Mouse (Mus musculus) intestine, embryonic 15.5 days (tissue): ENCODE measurements around the gene Duox1. TPM values are rescaled to one million over a fixed set of nuclear protein-coding genes. Genes with fewer than 3 reads are reported as not detected.
A peak's percentile ranks its signal among the peaks of the same experiment; 100 is the strongest.

Experiments used
- ATAC-seq: fragments of 200-750 bp; cut with Nextera tagmentation; 2 replicates; pipeline ENCODE4 v1.8.0; 2017; ENCODE audit warnings: moderate TSS enrichment, moderate library complexity
- H3K27ac ChIP-seq: fragments of 300-500 bp; sonication (generic); 2 replicates; pipeline ENCODE4 v1.5.1; 2015; ENCODE audit warnings: mild to moderate bottlenecking, inconsistent platforms
- H3K27me3 ChIP-seq: fragments of 300-500 bp; sonication (generic); replicated peaks from 2 replicates; pipeline ENCODE4 v1.6.1; 2015; ENCODE audit warnings: inconsistent platforms
- H3K36me3 ChIP-seq: fragments of 300-500 bp; sonication (generic); 2 replicates; pipeline ENCODE4 v1.6.1; 2015; ENCODE audit warnings: inconsistent platforms
- H3K4me1 ChIP-seq: fragments of 300-500 bp; sonication (generic); replicated peaks from 2 replicates; pipeline ENCODE4 v1.6.1; 2015; ENCODE audit warnings: inconsistent platforms
- H3K4me2 ChIP-seq: fragments of 300-500 bp; sonication (generic); replicated peaks from 2 replicates; pipeline ENCODE4 v1.6.1; 2015; ENCODE audit warnings: mild to moderate bottlenecking, inconsistent platforms
- H3K4me3 ChIP-seq: fragments of 300-500 bp; sonication (generic); replicated peaks from 2 replicates; pipeline ENCODE4 v1.5.1; 2015; ENCODE audit warnings: inconsistent platforms
- H3K9ac ChIP-seq: fragments of 300-500 bp; sonication (generic); 2 replicates; pipeline ENCODE4 v1.6.1; 2015; ENCODE audit warnings: inconsistent platforms
- H3K9me3 ChIP-seq: fragments of 300-500 bp; sonication (generic); 2 replicates; pipeline ENCODE4 v1.6.1; 2016; ENCODE audit warnings: inconsistent platforms
- WGBS: fragments of 180-500 bp; shearing (Covaris S2); methylation state at CpG from one replicate; pipeline ENCODE4 v1.1.7; 2015; 5-methylcytosine and 5-hydroxymethylcytosine counted together
- polyA plus RNA-seq: library from polyadenylated mRNA; unstranded; fragments of >200 nt; fragmentation: Nextera tagmentation; extraction: Ambion mirVana; gene quantifications from 2 replicates; pipeline ENCODE4 v1.2.1, GENCODE M21; 2015

The Duox1 gene
- polyA plus RNA-seq, 1 experiment from 2014 or later, result 0.08 TPM

DNA sequence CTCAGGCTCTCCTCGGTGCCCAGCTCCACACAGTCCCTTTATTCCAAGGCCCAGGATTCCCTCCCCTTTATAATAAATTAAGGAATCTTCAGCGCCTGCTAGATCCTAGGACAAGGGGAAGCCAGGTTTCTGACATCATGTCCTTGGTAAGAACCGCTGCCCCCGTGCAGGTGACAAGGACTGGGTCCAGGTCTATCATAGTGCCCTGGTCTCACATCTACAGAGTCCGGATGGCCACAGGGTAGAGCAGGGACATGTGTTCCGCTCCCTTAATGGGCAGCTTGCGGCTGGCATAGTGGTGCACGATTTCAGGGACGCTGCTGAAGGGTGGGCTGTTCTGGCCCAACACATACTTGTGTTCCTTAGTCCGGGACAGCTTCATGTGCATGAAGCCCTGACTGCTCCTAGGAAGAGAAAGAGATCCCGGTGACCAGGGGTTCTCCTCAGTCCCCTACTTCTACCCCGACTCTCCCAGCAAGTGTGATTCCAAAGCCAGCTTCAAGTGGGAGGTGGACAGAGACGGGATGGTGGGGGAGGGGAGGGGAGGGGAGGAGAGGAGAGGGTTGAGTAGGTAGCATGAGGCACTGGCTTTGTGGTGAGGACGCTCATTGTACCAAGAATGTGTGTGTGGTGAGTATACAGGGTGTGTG is 33.8 kb downstream of the Duox1 start:
- H3K27me3 ChIP-seq, result no peaks in the 10 kb centered on the region
- H3K9ac ChIP-seq, result peak overlapping the region; percentile 82
- no peaks in the 10 kb centered on the region for H3K9me3 ChIP-seq
- H3K27ac ChIP-seq, result peak overlapping the region; percentile 98
- WGBS, result 16% methylated on average over 14 of the region's 14 CpGs
- ATAC-seq, result peak; percentile 59
- peaks cover 19% of the 10 kb centered on the region for H3K4me1 ChIP-seq
- H3K36me3 ChIP-seq, result peaks cover 4% of the 10 kb centered on the region
- H3K4me3 ChIP-seq, result peak overlapping the region; percentile 70
- peak overlapping the region; percentile 87 for H3K4me2 ChIP-seq

DNA sequence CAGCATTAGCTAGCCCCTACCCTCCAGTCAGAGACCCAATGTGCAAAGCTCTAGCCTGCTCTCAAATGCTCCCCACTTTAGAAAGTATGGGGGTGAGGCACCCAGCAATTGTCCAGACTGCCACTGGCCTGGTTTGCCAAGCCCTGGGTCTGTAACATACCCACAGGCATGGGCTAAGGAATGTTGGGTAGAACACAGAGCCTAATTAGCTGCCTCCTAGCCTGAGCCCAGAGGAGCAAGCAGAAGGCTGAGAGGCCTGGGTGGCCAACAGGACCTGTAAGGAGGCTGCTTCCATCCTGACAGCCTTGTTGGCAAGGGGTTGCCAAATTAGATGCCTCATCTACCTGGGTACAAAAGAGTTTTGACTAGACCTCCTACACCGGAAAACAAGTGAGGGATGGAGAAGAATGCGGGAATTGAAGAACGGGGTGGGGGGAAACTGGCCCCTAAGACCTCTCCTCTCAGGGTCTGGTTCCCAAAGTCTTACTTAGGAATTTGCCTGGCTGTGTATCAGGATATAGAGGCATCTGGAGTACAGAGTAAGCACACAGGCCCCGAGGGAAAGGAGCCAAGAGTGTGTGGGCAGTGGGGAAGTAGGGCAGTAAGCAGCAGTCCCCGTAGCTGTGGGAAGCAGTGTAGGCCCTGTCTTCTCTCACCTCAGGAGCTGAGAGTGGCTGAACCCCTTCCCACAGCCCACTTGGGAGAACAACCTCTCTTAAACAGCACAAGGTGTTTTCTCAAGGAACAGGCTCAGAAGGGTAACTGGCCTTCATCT is 35.9 kb downstream of the Duox1 start:
- Histone ChIP-seq H3K36me3 (peaks cover 4% of the 10 kb centered on the region), H3K4me1 (peaks cover 19% of the 10 kb centered on the region), H3K27me3 (no peaks in the 10 kb centered on the region), H3K27ac (no peak overlapping the region), H3K9me3 (no peaks in the 10 kb centered on the region), H3K4me3 (no peak overlapping the region), H3K4me2 (no peak overlapping the region), H3K9ac (no peak overlapping the region)
- 65% methylated on average over 5 of the region's 5 CpGs for WGBS
- ATAC-seq, result no peak

DNA sequence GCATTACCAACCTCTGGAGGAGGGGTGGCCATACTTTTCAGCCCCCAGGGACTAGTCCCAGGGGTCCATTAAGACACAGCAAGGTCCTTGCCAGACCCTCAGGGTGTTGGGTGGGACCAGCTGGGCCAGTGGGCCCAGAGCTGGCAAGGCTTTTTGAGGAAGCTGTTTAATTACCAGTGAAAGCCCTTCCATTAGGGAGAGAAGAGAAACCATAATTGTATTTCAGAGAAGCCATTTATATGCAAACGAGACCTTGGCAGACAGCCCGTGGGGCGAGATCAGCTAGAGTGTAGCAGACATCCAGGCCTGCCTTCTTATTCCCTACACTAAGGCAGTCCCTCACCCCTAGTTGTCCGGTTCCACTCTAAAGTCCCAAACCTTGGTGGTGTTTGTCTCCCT is 36.5 kb downstream of the Duox1 start:
- Histone ChIP-seq H3K36me3 (peaks cover 4% of the 10 kb centered on the region), H3K9ac (no peak overlapping the region), H3K4me1 (peaks cover 19% of the 10 kb centered on the region), H3K4me3 (no peak overlapping the region), H3K9me3 (no peaks in the 10 kb centered on the region), H3K27ac (no peak overlapping the region), H3K27me3 (no peaks in the 10 kb centered on the region), H3K4me2 (no peak overlapping the region)
- 60% methylated on average over 4 of the region's 4 CpGs for WGBS
- ATAC-seq, result no peak

DNA sequence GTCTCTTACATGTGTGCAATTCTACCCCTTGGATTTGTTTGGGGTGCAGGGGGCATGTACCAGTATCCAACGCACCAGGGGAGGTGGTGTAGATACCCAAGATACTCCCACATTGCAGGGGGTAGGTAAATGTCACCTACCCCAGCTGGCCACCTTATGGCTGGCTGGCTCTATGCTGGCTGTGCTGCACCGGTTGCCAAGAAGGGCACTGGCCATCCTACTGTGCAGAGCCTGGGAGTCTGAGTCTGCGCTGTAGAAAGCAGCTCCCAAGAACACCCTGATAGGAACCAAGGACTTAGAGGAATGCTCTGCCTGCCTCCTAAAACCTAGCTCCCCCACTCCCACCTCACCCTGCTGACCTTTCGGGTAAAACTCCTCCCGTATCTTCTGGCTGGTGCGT is 37.5 kb downstream of the Duox1 start:
- no peak overlapping the region for H3K9ac ChIP-seq
- peaks cover 4% of the 10 kb centered on the region for H3K36me3 ChIP-seq
- no peak overlapping the region for H3K4me2 ChIP-seq
- H3K27me3 ChIP-seq, result no peaks in the 10 kb centered on the region
- no peaks in the 10 kb centered on the region for H3K9me3 ChIP-seq
- no peak for ATAC-seq
- H3K4me1 ChIP-seq, result peaks cover 16% of the 10 kb centered on the region
- WGBS, result 72% methylated on average over 6 of the region's 6 CpGs
- no peak overlapping the region for H3K4me3 ChIP-seq
- H3K27ac ChIP-seq, result no peak overlapping the region

DNA sequence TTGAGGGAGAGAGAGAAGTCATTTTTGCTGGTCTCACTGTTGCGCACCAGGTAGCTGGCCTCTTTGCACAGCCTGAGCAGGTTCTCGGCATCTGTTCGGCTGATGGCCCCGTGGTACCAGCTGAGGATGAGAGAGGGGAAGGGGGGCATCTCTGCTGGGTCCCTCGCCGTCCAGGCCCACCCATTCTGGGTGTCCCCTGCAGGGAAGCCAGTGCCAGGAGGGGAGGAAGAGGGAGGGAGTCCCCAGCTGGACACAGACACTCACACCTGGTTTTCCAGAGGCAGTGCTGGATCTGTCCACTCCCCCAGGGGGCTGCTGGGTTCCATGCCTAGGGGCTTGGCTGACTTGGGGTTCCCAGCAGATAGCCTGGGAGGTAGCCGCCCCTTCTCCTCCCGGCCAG is 38.3 kb downstream of the Duox1 start:
- peaks cover 12% of the 10 kb centered on the region for H3K4me1 ChIP-seq
- H3K27me3 ChIP-seq, result no peaks in the 10 kb centered on the region
- no peak overlapping the region for H3K27ac ChIP-seq
- H3K4me2 ChIP-seq, result no peak overlapping the region
- whole genome bisulfite sequencing, result 81% methylated on average over 8 of the region's 8 CpGs
- no peaks in the 10 kb centered on the region for H3K9me3 ChIP-seq
- no peak overlapping the region for H3K4me3 ChIP-seq
- no peak overlapping the region for H3K9ac ChIP-seq
- no peak for ATAC-seq
- peaks cover 4% of the 10 kb centered on the region for H3K36me3 ChIP-seq

DNA sequence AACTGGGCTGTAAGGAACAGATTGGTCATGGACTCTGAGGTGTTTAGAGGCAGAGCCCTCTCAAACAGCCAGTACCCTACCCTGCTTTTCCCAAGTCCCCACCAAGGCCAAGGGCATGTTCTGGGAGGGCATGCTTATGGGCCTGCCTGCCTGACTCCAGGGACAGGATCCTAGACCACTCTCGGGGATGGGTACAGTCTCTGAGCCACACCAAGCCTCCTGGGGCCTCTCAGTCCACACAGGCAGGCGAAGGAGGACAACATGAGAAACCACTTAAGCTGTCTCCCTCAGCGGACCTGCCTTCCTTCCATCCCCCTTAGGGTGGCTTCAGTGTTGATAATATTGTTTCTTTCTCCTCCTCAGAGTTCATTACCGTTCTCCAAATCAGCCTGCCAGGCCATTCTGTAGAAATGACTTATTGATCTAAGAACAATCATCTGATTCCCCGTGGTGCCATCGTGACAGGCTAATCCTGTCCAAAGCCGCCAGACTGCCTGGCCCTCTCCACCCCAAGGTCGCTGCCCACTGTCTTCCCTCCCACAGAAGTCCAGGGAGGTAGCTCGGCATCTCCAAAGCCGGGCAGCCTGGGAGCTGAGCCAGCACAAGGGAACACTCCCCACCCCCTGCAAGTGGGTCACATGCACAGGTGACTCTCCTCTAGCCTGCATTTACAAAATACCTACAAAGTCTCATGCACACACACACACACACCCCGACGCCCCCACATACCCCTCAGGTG is 38.9 kb downstream of the Duox1 start:
- Histone ChIP-seq H3K4me1 (peaks cover 9% of the 10 kb centered on the region), H3K9ac (no peak overlapping the region), H3K36me3 (peaks cover 4% of the 10 kb centered on the region), H3K27me3 (no peaks in the 10 kb centered on the region), H3K4me3 (no peak overlapping the region), H3K27ac (no peak overlapping the region), H3K9me3 (no peaks in the 10 kb centered on the region), H3K4me2 (no peak overlapping the region)
- ATAC-seq, result no peak
- 69% methylated on average over 12 of the region's 12 CpGs for WGBS

DNA sequence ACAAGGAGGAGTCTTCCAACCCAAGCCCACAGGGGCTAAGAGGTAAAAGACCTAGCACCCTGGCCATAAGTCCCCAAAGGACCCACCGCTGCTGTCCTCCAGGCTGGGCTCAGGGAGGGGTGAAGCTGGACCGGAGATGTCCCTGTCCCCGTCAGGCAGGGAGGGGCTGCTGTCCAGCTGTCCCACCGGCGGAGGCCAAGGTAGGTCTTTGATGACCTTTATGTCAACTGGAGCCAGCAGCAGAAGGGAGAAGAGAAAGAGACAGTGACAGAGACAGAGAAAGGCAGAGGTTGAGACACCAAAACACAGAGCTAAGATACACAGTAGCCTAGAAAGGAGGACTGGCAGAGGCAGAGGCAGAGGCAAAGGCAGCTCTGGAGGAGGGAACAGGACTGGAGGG is 39.9 kb downstream of the Duox1 start:
- Histone ChIP-seq H3K27ac (no peak overlapping the region), H3K9ac (no peak overlapping the region), H3K4me3 (no peak overlapping the region), H3K27me3 (no peaks in the 10 kb centered on the region), H3K9me3 (no peaks in the 10 kb centered on the region), H3K4me2 (no peak overlapping the region), H3K36me3 (peaks cover 4% of the 10 kb centered on the region), H3K4me1 (0 out of 2 replicates have a peak, but pooled peaks cover 4% of the 10 kb centered on the region)
- no peak for ATAC-seq
- 89% methylated on average over 5 of the region's 5 CpGs for WGBS

DNA sequence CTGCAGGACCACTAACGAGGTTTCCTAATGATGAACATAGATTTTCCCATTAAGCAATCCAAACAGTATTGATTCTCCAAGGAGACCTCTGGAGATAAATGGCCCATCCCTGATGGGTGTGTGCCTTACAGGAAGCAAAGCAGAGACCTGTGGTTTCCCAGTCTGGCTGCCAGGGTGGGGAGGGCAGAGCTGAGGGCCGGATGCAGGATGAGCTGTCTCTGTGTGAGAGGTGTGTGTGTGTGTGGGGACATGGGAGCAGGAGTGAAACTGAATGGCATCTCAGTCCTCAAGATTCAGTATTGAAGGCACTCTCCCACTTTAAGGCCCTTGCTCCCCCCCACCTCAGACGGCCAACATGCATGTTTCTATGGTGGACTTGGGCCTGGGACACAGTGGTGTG is 40.7 kb downstream of the Duox1 start:
- peaks cover 4% of the 10 kb centered on the region for H3K36me3 ChIP-seq
- H3K9me3 ChIP-seq, result no peaks in the 10 kb centered on the region
- H3K4me2 ChIP-seq, result no peak overlapping the region
- no peak overlapping the region for H3K4me3 ChIP-seq
- 0 out of 2 replicates have a peak, but pooled peaks cover 7% of the 10 kb centered on the region for H3K4me1 ChIP-seq
- no peaks in the 10 kb centered on the region for H3K27me3 ChIP-seq
- WGBS, result 75% methylated on average over 3 of the region's 3 CpGs
- H3K9ac ChIP-seq, result no peak overlapping the region
- ATAC-seq, result no peak
- H3K27ac ChIP-seq, result no peak overlapping the region

DNA sequence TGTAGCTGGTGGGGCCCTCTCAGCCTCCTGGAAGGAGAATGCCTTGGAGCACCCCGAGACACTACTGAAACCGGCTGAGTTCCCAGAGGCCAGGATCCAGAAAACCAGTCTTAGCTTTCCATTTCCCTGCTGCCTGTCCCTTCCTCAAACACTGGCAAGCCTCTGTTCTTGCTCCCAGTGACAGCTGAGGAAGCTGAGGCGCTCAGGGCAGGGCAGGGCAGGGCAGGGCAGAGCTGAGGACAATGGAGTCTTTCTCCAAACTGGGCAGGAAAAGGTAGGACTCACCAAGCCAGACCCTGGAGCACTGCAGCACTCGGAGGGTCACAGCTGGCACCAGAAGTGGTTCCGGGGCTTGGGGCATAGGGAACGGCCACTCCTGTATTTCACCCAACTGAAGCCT is 44.8 kb downstream of the Duox1 start:
- Histone ChIP-seq H3K9ac (no peak overlapping the region), H3K36me3 (no peaks in the 10 kb centered on the region), H3K4me3 (no peak overlapping the region), H3K27me3 (no peaks in the 10 kb centered on the region), H3K9me3 (no peaks in the 10 kb centered on the region), H3K27ac (0 out of 2 replicates have a peak overlapping the region, but pooled peaks have one; percentile 13), H3K4me1 (0 out of 2 replicates have a peak, but pooled peaks cover 8% of the 10 kb centered on the region), H3K4me2 (no peak overlapping the region)
- WGBS, result 73% methylated on average over 6 of the region's 6 CpGs
- peak; percentile 61 for ATAC-seq

DNA sequence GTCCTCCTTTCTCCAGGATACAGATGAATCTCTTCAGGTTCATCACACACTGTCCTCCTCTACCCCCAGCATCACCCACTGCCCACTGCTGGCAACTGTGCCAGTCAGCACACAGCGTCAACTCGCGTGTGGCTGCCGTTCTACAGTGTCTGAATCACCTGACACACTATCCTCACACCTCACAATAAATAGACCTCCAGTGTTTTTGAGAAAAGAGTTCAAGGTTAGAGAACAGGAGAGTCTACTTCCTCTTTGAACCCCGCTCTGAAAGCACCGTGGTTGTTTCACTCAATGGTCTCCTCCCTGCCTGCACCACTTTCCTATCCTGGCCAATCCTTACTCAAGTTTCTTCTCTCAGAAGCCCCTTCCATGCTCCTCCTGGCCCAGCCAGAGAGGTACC is 45.7 kb downstream of the Duox1 start:
- no peaks in the 10 kb centered on the region for H3K9me3 ChIP-seq
- no peak overlapping the region for H3K4me3 ChIP-seq
- ATAC-seq, result no peak
- no peak overlapping the region for H3K27ac ChIP-seq
- no peak overlapping the region for H3K4me2 ChIP-seq
- 0 out of 2 replicates have a peak, but pooled peaks cover 8% of the 10 kb centered on the region for H3K4me1 ChIP-seq
- WGBS, result 83% methylated on average over 6 of the region's 6 CpGs
- H3K36me3 ChIP-seq, result no peaks in the 10 kb centered on the region
- no peak overlapping the region for H3K9ac ChIP-seq
- H3K27me3 ChIP-seq, result no peaks in the 10 kb centered on the region

DNA sequence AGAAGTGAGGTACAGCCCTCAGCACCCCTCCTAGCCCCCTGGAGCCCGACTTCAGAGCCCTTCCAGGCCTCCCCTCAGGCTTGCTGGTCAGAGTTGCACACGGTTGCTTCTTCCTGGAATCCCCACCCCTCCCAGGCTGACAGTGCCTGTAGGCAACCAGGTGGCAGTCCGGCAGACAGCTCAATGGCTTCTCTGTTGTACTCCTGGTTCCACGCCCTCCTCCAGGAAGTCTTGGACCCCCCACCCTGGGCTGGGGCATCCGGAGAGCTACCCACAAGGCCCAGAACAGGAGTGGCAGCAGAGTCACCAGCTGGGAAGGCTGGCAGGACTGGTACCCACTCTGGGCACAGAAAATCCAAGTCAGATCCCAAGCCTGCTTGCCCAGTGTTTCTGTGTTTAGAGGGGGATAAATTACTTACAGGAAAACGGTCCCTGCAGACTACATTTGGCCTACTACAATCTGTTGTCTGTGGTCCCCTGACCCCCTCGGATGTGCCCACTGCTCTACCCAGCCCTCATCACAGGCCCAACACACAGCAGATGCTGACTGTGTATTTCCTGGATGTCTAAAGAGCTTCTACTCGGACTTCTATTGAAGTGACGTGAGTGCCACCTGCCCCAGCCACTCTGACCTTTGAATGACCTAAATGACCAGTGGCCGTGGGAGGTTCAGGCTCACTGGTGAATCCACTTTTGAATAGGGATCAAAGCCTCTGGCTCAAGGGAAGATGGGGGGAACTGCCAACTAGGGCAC is 46.6 kb downstream of the Duox1 start:
- peak; percentile 32 for ATAC-seq
- no peaks in the 10 kb centered on the region for H3K36me3 ChIP-seq
- H3K9ac ChIP-seq, result no peak overlapping the region
- H3K27ac ChIP-seq, result no peak overlapping the region
- 0 out of 2 replicates have a peak, but pooled peaks cover 12% of the 10 kb centered on the region for H3K4me1 ChIP-seq
- H3K9me3 ChIP-seq, result no peaks in the 10 kb centered on the region
- H3K4me3 ChIP-seq, result no peak overlapping the region
- H3K27me3 ChIP-seq, result no peaks in the 10 kb centered on the region
- H3K4me2 ChIP-seq, result no peak overlapping the region
- WGBS, result 64% methylated on average over 10 of the region's 10 CpGs
